Mouse (Mus musculus) lung, embryonic 16.5 days (tissue): Measurements from ENCODE around the gene Lactb. TPM values are rescaled to one million over a fixed set of nuclear protein-coding genes. Genes with fewer than 3 reads are reported as not detected.
"Not testable (repeated sequence)": the region's sequence is repeated elsewhere in the genome, so short reads cannot be mapped to it uniquely, and the experiment has no call there.

ENCODE experiments used
- ATAC-seq: fragments of 200-750 bp; cut with Nextera tagmentation; 2 replicates; pipeline ENCODE4 v1.8.0; 2017; ENCODE audit warnings: low read depth, mild to moderate bottlenecking, moderate library complexity
- H3K27ac ChIP-seq: fragments of 300-500 bp; sonication (generic); 2 replicates; pipeline ENCODE4 v1.5.1; 2014; ENCODE audit warnings: mild to moderate bottlenecking, control low read depth, low read length
- H3K27me3 ChIP-seq: fragments of 300-500 bp; sonication (generic); 2 replicates; pipeline ENCODE4 v1.6.1; 2014; ENCODE audit warnings: low read depth, low read length, mixed read lengths; ENCODE audit not compliant: control insufficient read depth, insufficient read depth
- H3K36me3 ChIP-seq: fragments of 300-500 bp; sonication (generic); 2 replicates; pipeline ENCODE4 v1.6.1; 2014; ENCODE audit warnings: low read length; ENCODE audit not compliant: control insufficient read depth, insufficient read depth
- H3K4me1 ChIP-seq: fragments of 300-500 bp; sonication (generic); replicated peaks from 2 replicates; pipeline ENCODE4 v1.6.1; 2014; ENCODE audit warnings: low read length, mixed read lengths; ENCODE audit not compliant: control insufficient read depth, insufficient read depth
- H3K4me2 ChIP-seq: fragments of 300-500 bp; sonication (generic); 2 replicates; pipeline ENCODE4 v1.6.1; 2014; ENCODE audit warnings: low read depth, low read length, control low read depth
- H3K4me3 ChIP-seq: fragments of 300-500 bp; sonication (generic); 2 replicates; pipeline ENCODE4 v1.5.1; 2014; ENCODE audit warnings: mild to moderate bottlenecking, low read length, control low read depth
- H3K9ac ChIP-seq: fragments of 300-500 bp; sonication (generic); 2 replicates; pipeline ENCODE4 v1.6.1; 2014; ENCODE audit warnings: low read length, control low read depth
- H3K9me3 ChIP-seq: fragments of 300-500 bp; sonication (generic); 2 replicates; pipeline ENCODE4 v1.6.1; 2016; ENCODE audit warnings: low read length; ENCODE audit not compliant: control insufficient read depth
- WGBS: fragments of 180-500 bp; shearing (Covaris S2); extraction: QIAGEN DNeasy Blood & Tissue Kit; methylation state at CpG from one replicate; pipeline ENCODE4 v1.1.7; 2014; 5-methylcytosine and 5-hydroxymethylcytosine counted together
- polyA plus RNA-seq: library from polyadenylated mRNA; unstranded; fragments of >200 nt; fragmentation: Nextera tagmentation; extraction: Ambion mirVana; gene quantifications from 2 replicates; pipeline ENCODE4 v1.2.1, GENCODE M21; 2015

Gene Lactb
- polyA plus RNA-seq, 1 experiment from 2014 or later, result 6.0 TPM

GRCm38 (mm10) chr9:66913254-66913934 lies 61.9 kb downstream of the Lactb start:
- H3K4me1 ChIP-seq, result peaks cover 30% of the 10 kb centered on the region
- H3K4me2 ChIP-seq, H3K9ac ChIP-seq, H3K9me3 ChIP-seq, H3K27me3 ChIP-seq, H3K4me3 ChIP-seq, ATAC-seq, H3K27ac ChIP-seq, H3K36me3 ChIP-seq: not testable (repeated sequence)
- 86% methylated on average over 5 of the region's 5 CpGs for WGBS

- Histone ChIP-seq H3K4me2 (no peak overlapping the region), H3K4me3 (no peak overlapping the region)
Observed at GRCm38 (mm10) chr9:66912304-66912703, 63.0 kb downstream of the Lactb start.

GRCm38 (mm10) chr9:66910677-66911076 lies 64.6 kb downstream of the Lactb start:
- WGBS, result 81% methylated on average over 5 of the region's 5 CpGs
- H3K27ac ChIP-seq, result no peak overlapping the region
- ATAC-seq, result no peak
- no peak overlapping the region for H3K4me2 ChIP-seq
- no peaks in the 10 kb centered on the region for H3K27me3 ChIP-seq
- no peaks in the 10 kb centered on the region for H3K36me3 ChIP-seq
- H3K9ac ChIP-seq, result no peak overlapping the region
- H3K4me1 ChIP-seq, result peaks cover 18% of the 10 kb centered on the region
- no peaks in the 10 kb centered on the region for H3K9me3 ChIP-seq
- H3K4me3 ChIP-seq, result no peak overlapping the region

More at GRCm38 (mm10) chr9:66912304-66912703, 63.0 kb downstream of the Lactb start:
- H3K36me3 ChIP-seq, result no peaks in the 10 kb centered on the region
- H3K4me1 ChIP-seq, result peaks cover 26% of the 10 kb centered on the region
- H3K9ac ChIP-seq, result no peak overlapping the region
- no peaks in the 10 kb centered on the region for H3K27me3 ChIP-seq
- ATAC-seq, result no peak
- no peak overlapping the region for H3K27ac ChIP-seq
- H3K9me3 ChIP-seq, result no peaks in the 10 kb centered on the region

GRCm38 (mm10) chr9:66909922-66910321 lies 65.4 kb downstream of the Lactb start:
- no peak for ATAC-seq
- Histone ChIP-seq H3K4me3 (no peak overlapping the region), H3K9ac (no peak overlapping the region), H3K36me3 (no peaks in the 10 kb centered on the region), H3K9me3 (no peaks in the 10 kb centered on the region), H3K4me1 (peaks cover 11% of the 10 kb centered on the region; the same call in 1 of the 2 replicates), H3K4me2 (no peak overlapping the region), H3K27me3 (no peaks in the 10 kb centered on the region), H3K27ac (no peak overlapping the region)
- 71% methylated on average over 7 of the region's 7 CpGs for WGBS

- Histone ChIP-seq H3K9ac (no peak overlapping the region), H3K4me1 (peaks cover 4% of the 10 kb centered on the region; the same call in 1 of the 2 replicates), H3K27ac (no peak overlapping the region), H3K4me3 (no peak overlapping the region), H3K36me3 (no peaks in the 10 kb centered on the region), H3K4me2 (no peak overlapping the region), H3K27me3 (no peaks in the 10 kb centered on the region), H3K9me3 (no peaks in the 10 kb centered on the region)
- ATAC-seq, result no peak
- WGBS, result 79% methylated on average over 5 of the region's 5 CpGs
Observed at GRCm38 (mm10) chr9:66907746-66908397, 67.4 kb downstream of the Lactb start.

- H3K27ac ChIP-seq, result no peak overlapping the region
- 86% methylated on average over 8 of the region's 8 CpGs for WGBS
- no peak overlapping the region for H3K4me3 ChIP-seq
- H3K4me1 ChIP-seq, result peaks cover 4% of the 10 kb centered on the region; the same call in 1 of the 2 replicates
- H3K4me2 ChIP-seq, result no peak overlapping the region
- no peaks in the 10 kb centered on the region for H3K9me3 ChIP-seq
- H3K36me3 ChIP-seq, result no peaks in the 10 kb centered on the region
- no peaks in the 10 kb centered on the region for H3K27me3 ChIP-seq
- ATAC-seq, result no peak
- no peak overlapping the region for H3K9ac ChIP-seq
Observed at GRCm38 (mm10) chr9:66907126-66907525, 68.2 kb downstream of the Lactb start.

GRCm38 (mm10) chr9:66905990-66906389 lies 69.3 kb downstream of the Lactb start:
- Histone ChIP-seq H3K4me1 (peaks cover 4% of the 10 kb centered on the region; the same call in 1 of the 2 replicates), H3K9me3 (no peaks in the 10 kb centered on the region), H3K9ac (no peak overlapping the region), H3K27me3 (no peaks in the 10 kb centered on the region), H3K27ac (no peak overlapping the region), H3K4me2 (no peak overlapping the region), H3K4me3 (no peak overlapping the region), H3K36me3 (no peaks in the 10 kb centered on the region)
- WGBS, result 60% methylated on average over 9 of the region's 9 CpGs
- no peak for ATAC-seq

Other genes starting within 250 kb of the Lactb start
- gene Aph1b, start 180.0 kb downstream of the Lactb start, polyA plus RNA-seq, result 6.6 and 9.2 TPM in 2 replicates
- 0.46 and 0.53 TPM in 2 replicates for gene Gm10647, start 178.4 kb downstream of the Lactb start, polyA plus RNA-seq
- 6.1 and 8.7 TPM in 2 replicates for gene Aph1c, start 140.8 kb downstream of the Lactb start, polyA plus RNA-seq
- 28.8 and 30.4 TPM in 2 replicates for gene Rab8b, start 55.8 kb downstream of the Lactb start, polyA plus RNA-seq
- gene Rps27l, start 29.4 kb downstream of the Lactb start, polyA plus RNA-seq, result 612 and 687 TPM in 2 replicates
- 758 and 782 TPM in 2 replicates for gene Tpm1, start 73.9 kb upstream of the Lactb start, polyA plus RNA-seq